Mouse (Mus musculus): Measurements from ENCODE around the gene Prps2. TPM values are rescaled to one million over a fixed set of nuclear protein-coding genes. Genes with fewer than 3 reads are reported as not detected.
A peak's percentile ranks its signal among the peaks of the same experiment; 100 is the strongest.
"Not testable (repeated sequence)": the region's sequence is repeated elsewhere in the genome, so short reads cannot be mapped to it uniquely, and the experiment has no call there.

Prps2 gene
- polyA plus RNA-seq (2014; fragmentation: Nextera tagmentation; extraction: Ambion mirVana): 7.1 and 9.3 TPM in 2 replicates

DNA sequence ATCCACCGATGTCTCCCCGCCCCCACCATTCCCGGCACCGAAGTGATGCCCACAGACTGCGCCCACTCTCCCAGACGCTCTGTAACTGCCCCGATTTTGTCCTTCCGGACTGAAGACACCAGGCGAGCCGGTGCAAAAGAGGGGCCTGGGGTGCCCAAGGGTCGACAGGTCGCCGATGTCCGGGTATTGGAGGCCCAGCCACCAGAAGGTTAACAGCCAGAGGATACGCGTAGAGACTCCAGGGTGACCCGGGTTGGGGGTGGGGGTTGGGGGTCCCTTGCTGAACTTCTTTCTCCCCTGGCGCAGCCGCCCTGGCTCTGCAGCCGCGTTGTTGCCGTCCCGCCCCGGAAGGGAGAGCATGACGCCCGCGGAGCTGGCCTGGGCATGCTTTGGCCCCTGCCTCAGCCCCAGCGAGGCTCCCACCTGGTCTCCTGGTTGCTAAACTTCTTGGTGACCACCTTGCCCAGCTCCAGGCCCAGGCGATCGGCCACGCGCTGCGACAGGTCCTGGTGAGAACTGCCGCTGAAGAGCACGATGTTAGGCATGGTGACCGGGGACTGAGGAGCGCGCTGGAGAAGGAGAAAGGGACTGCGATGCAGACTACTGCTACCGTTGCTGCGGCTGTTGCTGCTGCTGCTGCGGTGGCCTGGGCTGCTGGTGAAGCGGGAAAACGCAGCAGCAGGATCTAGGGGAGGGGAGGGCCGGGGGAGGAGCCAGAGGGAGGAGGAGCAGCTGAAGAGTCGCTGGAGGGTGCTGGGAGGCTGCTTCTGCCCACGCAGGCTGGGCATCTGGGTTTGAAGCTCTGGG lies at the start of gene Prps2:
Prps2 (minus strand) TSS at position 703 of the 807 bp plus-strand sequence.
- Histone ChIP-seq H3K9me3 (ENCODE audit: control insufficient read depth, low read length) (no peaks in the 10 kb centered on the region), H3K9ac (replicated peaks; ENCODE audit: low read depth, low read length) (peak within 1 kb of the TSS; percentile 48), H3K27ac (ENCODE audit: low read depth, low read length) (no peak within 1 kb of the TSS), H3K36me3 (ENCODE audit: control insufficient read depth, insufficient read depth, low read length) (no peaks in the 10 kb centered on the region), H3K4me3 (ENCODE audit: low read depth, low read length) (peak within 1 kb of the TSS; percentile 48), H3K4me2 (ENCODE audit: low read depth, low read length) (peak within 1 kb of the TSS; percentile 66), H3K4me1 (ENCODE audit: control insufficient read depth, insufficient read depth, low read length) (no peaks in the 10 kb centered on the region), H3K27me3 (ENCODE audit: control insufficient read depth, insufficient read depth, low read length) (peaks cover 2% of the 10 kb centered on the region; the same call in 1 of the 2 replicates)
- peak; percentile 95 for ATAC-seq (ENCODE audit: low read depth)
- WGBS: 17% methylated on average over 38 of the region's 47 CpGs

DNA sequence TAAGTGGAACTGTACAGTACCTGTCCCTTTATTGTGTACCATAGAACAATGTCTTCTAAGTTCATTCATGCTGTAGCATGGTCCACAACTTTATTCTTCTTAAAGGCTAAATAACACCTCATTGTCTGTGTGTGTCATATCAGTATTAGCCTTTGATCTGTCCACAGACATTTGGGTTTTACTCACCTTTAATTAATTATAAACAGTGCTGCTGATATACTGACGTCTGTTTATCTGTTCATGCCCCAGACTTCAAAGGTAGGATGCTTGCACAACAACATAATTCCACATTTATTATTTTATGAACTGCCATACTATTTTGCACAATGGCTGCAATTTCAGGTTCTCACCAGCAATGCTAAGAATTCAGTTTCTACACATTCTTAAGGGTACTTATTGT lies 35.1 kb upstream of the Prps2 start:
- no peaks in the 10 kb centered on the region for H3K36me3 ChIP-seq (ENCODE audit: control insufficient read depth, insufficient read depth, low read length)
- no peak for ATAC-seq (ENCODE audit: low read depth)
- no peaks in the 10 kb centered on the region for H3K27me3 ChIP-seq (ENCODE audit: control insufficient read depth, insufficient read depth, low read length)
- no peaks in the 10 kb centered on the region for H3K4me1 ChIP-seq (ENCODE audit: control insufficient read depth, insufficient read depth, low read length)
- H3K9ac ChIP-seq (replicated peaks; ENCODE audit: low read depth, low read length): no peak overlapping the region
- no peaks in the 10 kb centered on the region for H3K9me3 ChIP-seq (ENCODE audit: control insufficient read depth, low read length)
- WGBS: 80% methylated on average over 1 of the region's 1 CpGs
- H3K4me3 ChIP-seq (ENCODE audit: low read depth, low read length): no peak overlapping the region
- H3K4me2 ChIP-seq (ENCODE audit: low read depth, low read length): no peak overlapping the region
- H3K27ac ChIP-seq (ENCODE audit: low read depth, low read length): no peak overlapping the region

DNA sequence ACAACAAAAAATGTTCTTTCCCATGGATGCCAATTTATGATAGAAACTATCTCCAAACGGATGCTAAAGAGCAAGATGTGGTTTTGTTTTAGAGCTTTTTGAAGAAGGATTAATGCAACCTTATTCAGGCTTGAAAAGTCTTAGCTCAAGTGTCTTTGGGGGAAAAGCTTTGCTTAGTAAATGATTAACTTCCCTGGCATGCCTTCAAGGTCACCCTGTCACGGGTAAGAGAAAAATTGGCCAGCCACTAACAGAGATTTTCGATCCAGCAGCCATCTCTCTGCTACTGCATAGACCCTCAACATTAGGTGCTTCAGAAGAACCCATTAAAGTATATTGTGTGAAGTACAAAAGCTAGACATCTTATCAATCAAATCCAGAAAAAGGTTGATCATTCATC lies 12.4 kb upstream of the Prps2 start:
- Histone ChIP-seq H3K9me3 (ENCODE audit: control insufficient read depth, low read length) (no peaks in the 10 kb centered on the region), H3K27me3 (ENCODE audit: control insufficient read depth, insufficient read depth, low read length) (no peaks in the 10 kb centered on the region), H3K4me1 (ENCODE audit: control insufficient read depth, insufficient read depth, low read length) (no peaks in the 10 kb centered on the region), H3K4me3 (ENCODE audit: low read depth, low read length) (no peak overlapping the region), H3K36me3 (ENCODE audit: control insufficient read depth, insufficient read depth, low read length) (no peaks in the 10 kb centered on the region), H3K4me2 (ENCODE audit: low read depth, low read length) (no peak overlapping the region), H3K27ac (ENCODE audit: low read depth, low read length) (no peak overlapping the region), H3K9ac (replicated peaks; ENCODE audit: low read depth, low read length) (no peak overlapping the region)
- no peak for ATAC-seq (ENCODE audit: low read depth)
- 49% methylated on average over 3 of the region's 3 CpGs for WGBS

DNA sequence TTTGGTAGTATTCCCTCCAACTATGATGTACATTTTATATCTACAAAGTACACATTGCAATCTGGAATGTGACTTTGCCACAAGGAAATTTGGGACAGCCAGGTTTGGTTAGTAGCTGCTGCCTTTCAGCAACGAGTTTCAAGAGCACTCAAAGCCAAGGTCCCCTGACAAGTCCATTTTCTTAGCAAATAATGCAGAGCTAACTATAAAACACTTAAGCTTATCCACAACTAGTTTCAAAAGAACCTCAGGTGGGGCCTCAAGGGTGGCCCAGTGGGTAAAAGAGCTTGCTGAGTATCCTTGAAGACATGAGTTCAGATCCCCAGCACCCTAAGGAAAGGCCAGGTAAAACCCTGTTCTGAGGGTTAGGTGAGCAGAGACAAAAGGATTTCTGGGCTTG lies 4.1 kb upstream of the Prps2 start:
- ATAC-seq (ENCODE audit: low read depth): no peak
- no peak overlapping the region for H3K4me3 ChIP-seq (ENCODE audit: low read depth, low read length)
- H3K27ac ChIP-seq (ENCODE audit: low read depth, low read length): no peak overlapping the region
- H3K36me3 ChIP-seq (ENCODE audit: control insufficient read depth, insufficient read depth, low read length): no peaks in the 10 kb centered on the region
- no peaks in the 10 kb centered on the region for H3K9me3 ChIP-seq (ENCODE audit: control insufficient read depth, low read length)
- H3K9ac ChIP-seq (replicated peaks; ENCODE audit: low read depth, low read length): no peak overlapping the region
- H3K4me1 ChIP-seq (ENCODE audit: control insufficient read depth, insufficient read depth, low read length): no peaks in the 10 kb centered on the region
- no peak overlapping the region for H3K4me2 ChIP-seq (ENCODE audit: low read depth, low read length)
- H3K27me3 ChIP-seq (ENCODE audit: control insufficient read depth, insufficient read depth, low read length): peaks cover 2% of the 10 kb centered on the region; the same call in 1 of the 2 replicates
- WGBS: 55% methylated on average over 1 of the region's 1 CpGs

DNA sequence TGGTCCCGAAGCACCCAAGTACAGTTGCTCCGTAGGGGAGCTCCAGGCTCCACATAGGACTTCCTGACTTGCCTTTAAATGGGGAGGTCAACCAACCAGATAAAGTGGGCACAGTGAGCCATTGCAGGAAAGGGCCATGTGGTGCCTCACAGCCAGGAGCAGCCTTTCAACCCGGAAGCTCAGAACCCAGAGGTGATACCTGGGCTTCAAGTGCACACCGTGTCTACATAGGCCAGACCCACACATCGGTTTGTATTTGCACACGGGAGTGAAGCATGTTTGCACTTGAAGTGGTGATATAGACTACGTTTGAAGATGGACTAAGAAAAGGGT lies 271 bp upstream of the Prps2 start:
- WGBS: 51% methylated on average over 7 of the region's 7 CpGs
- peak; percentile 68; the same call in 1 of the 2 replicates for ATAC-seq (ENCODE audit: low read depth)

DNA sequence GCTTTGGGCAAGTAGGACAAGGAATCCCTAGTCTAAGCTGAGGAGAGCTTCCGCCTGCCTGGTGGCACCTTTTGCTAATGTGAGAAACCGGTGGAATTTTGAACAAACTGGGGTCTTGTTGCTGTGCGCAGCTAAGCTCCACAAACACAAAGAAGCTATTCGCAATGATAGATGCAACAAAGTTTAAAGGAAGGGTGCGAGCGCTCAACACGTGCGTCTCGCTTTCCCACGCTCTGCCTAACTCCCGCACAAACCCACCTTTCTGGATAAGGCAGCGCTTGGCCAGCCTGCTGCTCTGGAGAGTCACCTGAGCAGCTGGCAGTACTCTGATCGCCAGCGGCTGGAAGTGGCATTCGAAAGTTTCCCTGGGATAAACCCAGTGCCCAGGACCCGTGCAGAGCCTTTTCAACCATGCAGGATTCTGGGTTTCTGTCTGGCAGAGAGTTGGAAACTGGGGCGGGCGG lies 934 bp downstream of the Prps2 start:
- Histone ChIP-seq H3K9ac (replicated peaks; ENCODE audit: low read depth, low read length) (peak overlapping the region; percentile 48; the same call in 1 of the 2 replicates), H3K4me1 (ENCODE audit: control insufficient read depth, insufficient read depth, low read length) (no peaks in the 10 kb centered on the region), H3K4me3 (ENCODE audit: low read depth, low read length) (peak overlapping the region; percentile 48), H3K36me3 (ENCODE audit: control insufficient read depth, insufficient read depth, low read length) (no peaks in the 10 kb centered on the region), H3K27me3 (ENCODE audit: control insufficient read depth, insufficient read depth, low read length) (peaks cover 2% of the 10 kb centered on the region; the same call in 1 of the 2 replicates), H3K27ac (ENCODE audit: low read depth, low read length) (no peak overlapping the region), H3K4me2 (ENCODE audit: low read depth, low read length) (peak overlapping the region; percentile 66), H3K9me3 (ENCODE audit: control insufficient read depth, low read length) (no peaks in the 10 kb centered on the region)
- WGBS: 21% methylated on average over 18 of the region's 18 CpGs
- ATAC-seq (ENCODE audit: low read depth): 0 out of 2 replicates have a peak, but pooled peaks have one; percentile 7

More for the DNA sequence above, 271 bp upstream of the Prps2 start:
- Histone ChIP-seq H3K4me3 (ENCODE audit: low read depth, low read length) (peak overlapping the region; percentile 48), H3K36me3 (ENCODE audit: control insufficient read depth, insufficient read depth, low read length) (no peaks in the 10 kb centered on the region), H3K9ac (replicated peaks; ENCODE audit: low read depth, low read length) (peak overlapping the region; percentile 48; the same call in 1 of the 2 replicates), H3K4me1 (ENCODE audit: control insufficient read depth, insufficient read depth, low read length) (no peaks in the 10 kb centered on the region), H3K27ac (ENCODE audit: low read depth, low read length) (no peak overlapping the region), H3K9me3 (ENCODE audit: control insufficient read depth, low read length) (no peaks in the 10 kb centered on the region), H3K4me2 (ENCODE audit: low read depth, low read length) (peak overlapping the region; percentile 66), H3K27me3 (ENCODE audit: control insufficient read depth, insufficient read depth, low read length) (peaks cover 2% of the 10 kb centered on the region; the same call in 1 of the 2 replicates)

DNA sequence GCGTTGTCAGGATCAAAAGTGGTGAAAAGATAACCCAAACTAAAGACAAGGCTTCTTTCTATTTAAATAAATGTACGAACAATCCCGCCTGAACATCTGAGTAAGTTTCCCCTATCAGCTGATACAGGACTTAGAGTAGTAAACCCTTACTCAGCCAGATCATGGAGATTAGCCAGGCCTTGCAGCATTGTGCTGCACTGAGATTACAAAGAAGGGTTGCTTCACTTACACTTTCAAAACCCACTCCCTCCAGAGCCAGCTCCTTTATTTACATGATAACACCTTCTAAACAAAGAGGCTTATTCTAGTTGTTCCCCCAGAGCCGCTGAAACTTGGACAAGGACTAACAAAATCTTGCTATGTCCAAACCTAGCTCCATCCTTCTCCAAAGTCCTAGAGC lies 2.5 kb downstream of the Prps2 start:
- WGBS: 64% methylated on average over 4 of the region's 4 CpGs
- H3K27me3 ChIP-seq (ENCODE audit: control insufficient read depth, insufficient read depth, low read length): peaks cover 2% of the 10 kb centered on the region; the same call in 1 of the 2 replicates
- no peak overlapping the region for H3K27ac ChIP-seq (ENCODE audit: low read depth, low read length)
- no peaks in the 10 kb centered on the region for H3K4me1 ChIP-seq (ENCODE audit: control insufficient read depth, insufficient read depth, low read length)
- H3K9ac ChIP-seq (replicated peaks; ENCODE audit: low read depth, low read length): no peak overlapping the region
- no peaks in the 10 kb centered on the region for H3K9me3 ChIP-seq (ENCODE audit: control insufficient read depth, low read length)
- no peaks in the 10 kb centered on the region for H3K36me3 ChIP-seq (ENCODE audit: control insufficient read depth, insufficient read depth, low read length)
- no peak overlapping the region for H3K4me2 ChIP-seq (ENCODE audit: low read depth, low read length)
- no peak overlapping the region for H3K4me3 ChIP-seq (ENCODE audit: low read depth, low read length)
- no peak for ATAC-seq (ENCODE audit: low read depth)

DNA sequence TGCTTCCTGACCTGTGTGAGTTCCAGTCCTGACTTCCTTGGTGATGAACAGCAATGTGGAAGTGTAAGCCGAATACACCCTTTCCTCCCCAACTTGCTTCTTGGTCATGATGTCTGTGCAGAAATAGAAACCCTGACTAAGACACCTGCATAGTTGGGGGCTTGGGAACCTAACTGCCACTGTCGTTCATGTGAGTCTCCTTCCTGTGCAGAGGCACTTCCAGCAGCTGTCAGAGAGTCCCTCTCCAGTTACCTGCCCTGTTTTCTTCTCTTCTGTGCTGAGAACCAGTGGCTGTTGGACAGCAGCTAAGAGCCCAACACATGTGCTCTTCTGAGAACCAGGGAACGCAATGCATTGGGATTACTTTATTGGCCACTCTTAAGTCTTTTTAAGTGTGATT lies 21.3 kb downstream of the Prps2 start:
- H3K9ac ChIP-seq (replicated peaks; ENCODE audit: low read depth, low read length); ATAC-seq (ENCODE audit: low read depth); H3K27ac ChIP-seq (ENCODE audit: low read depth, low read length); H3K36me3 ChIP-seq (ENCODE audit: control insufficient read depth, insufficient read depth, low read length); H3K4me2 ChIP-seq (ENCODE audit: low read depth, low read length); H3K4me1 ChIP-seq (ENCODE audit: control insufficient read depth, insufficient read depth, low read length); H3K4me3 ChIP-seq (ENCODE audit: low read depth, low read length); H3K27me3 ChIP-seq (ENCODE audit: control insufficient read depth, insufficient read depth, low read length); H3K9me3 ChIP-seq (ENCODE audit: control insufficient read depth, low read length): not testable (repeated sequence)
- 95% methylated on average over 3 of the region's 3 CpGs for WGBS

DNA sequence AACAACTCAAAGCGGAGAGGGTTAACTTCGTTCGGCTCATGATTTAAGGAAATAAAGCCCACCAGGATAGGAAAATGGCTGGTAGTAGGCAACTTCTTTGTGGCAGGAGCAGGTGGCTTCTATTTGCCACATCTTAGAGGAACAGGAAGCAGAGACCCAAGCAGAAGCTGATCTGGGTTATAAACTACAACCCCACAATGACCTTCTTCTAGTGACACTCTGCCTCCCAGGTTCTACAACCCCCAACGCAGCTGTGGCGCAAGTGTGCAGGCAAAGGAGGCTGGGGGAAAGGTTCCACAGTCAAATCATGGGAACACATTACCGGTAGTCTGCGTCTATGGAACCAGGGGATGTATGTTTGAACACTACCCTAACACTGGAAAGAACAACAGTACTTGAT lies 22.8 kb downstream of the Prps2 start:
- H3K9ac ChIP-seq (replicated peaks; ENCODE audit: low read depth, low read length): no peak overlapping the region
- no peaks in the 10 kb centered on the region for H3K4me1 ChIP-seq (ENCODE audit: control insufficient read depth, insufficient read depth, low read length)
- no peaks in the 10 kb centered on the region for H3K36me3 ChIP-seq (ENCODE audit: control insufficient read depth, insufficient read depth, low read length)
- no peak overlapping the region for H3K4me3 ChIP-seq (ENCODE audit: low read depth, low read length)
- WGBS: 92% methylated on average over 7 of the region's 7 CpGs
- no peak overlapping the region for H3K27ac ChIP-seq (ENCODE audit: low read depth, low read length)
- no peak overlapping the region for H3K4me2 ChIP-seq (ENCODE audit: low read depth, low read length)
- no peaks in the 10 kb centered on the region for H3K9me3 ChIP-seq (ENCODE audit: control insufficient read depth, low read length)
- ATAC-seq (ENCODE audit: low read depth): no peak
- no peaks in the 10 kb centered on the region for H3K27me3 ChIP-seq (ENCODE audit: control insufficient read depth, insufficient read depth, low read length)

Data from neural tube, embryonic 14.5 days (tissue).